Mouse (Mus musculus): Measurements from ENCODE around the gene Ppp1r12b. TPM values are rescaled to one million over a fixed set of nuclear protein-coding genes. Genes with fewer than 3 reads are reported as not detected.
A peak's percentile ranks its signal among the peaks of the same experiment; 100 is the strongest.

The Ppp1r12b gene
- polyA plus RNA-seq, 1 experiment from 2014 or later: 5.4 TPM

DNA sequence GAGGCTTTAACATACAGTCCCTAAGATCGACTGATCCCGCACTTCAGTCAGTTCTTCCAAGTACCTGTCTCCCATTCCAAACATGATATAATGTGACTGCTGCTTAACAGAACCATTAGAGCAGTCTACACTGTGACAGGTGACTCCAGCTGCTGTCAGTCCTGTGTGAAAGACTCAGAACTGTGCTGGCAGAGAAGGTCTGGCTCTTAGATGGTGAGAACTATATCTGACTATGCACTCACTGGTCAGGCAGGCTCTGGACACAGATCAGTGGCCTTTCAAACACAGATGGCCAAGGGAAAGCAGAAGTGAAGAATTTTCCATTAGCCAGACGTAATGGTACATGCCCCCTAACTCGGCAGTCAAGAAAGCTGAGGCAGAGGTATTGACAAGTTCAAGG is 43.9 kb downstream of the Ppp1r12b start:
- no peaks in the 10 kb centered on the region for H3K36me3 ChIP-seq (ENCODE audit: insufficient read depth, low read length)
- no peak for ATAC-seq (ENCODE audit: low FRiP score, low TSS enrichment)
- H3K9ac ChIP-seq (replicated peaks; ENCODE audit: low read length): no peak overlapping the region
- H3K4me2 ChIP-seq (replicated peaks; ENCODE audit: low read depth, low read length): no peak overlapping the region
- 0 out of 2 replicates have a peak, but pooled peaks cover 3% of the 10 kb centered on the region for H3K4me1 ChIP-seq (ENCODE audit: insufficient read depth, low read length)
- H3K9me3 ChIP-seq (ENCODE audit: low read length): no peaks in the 10 kb centered on the region
- H3K4me3 ChIP-seq (ENCODE audit: low read length): no peak overlapping the region
- H3K27ac ChIP-seq (ENCODE audit: low read length): no peak overlapping the region
- WGBS: 83% methylated on average over 4 of the region's 4 CpGs
- no peaks in the 10 kb centered on the region for H3K27me3 ChIP-seq (ENCODE audit: insufficient read depth, low read length)

DNA sequence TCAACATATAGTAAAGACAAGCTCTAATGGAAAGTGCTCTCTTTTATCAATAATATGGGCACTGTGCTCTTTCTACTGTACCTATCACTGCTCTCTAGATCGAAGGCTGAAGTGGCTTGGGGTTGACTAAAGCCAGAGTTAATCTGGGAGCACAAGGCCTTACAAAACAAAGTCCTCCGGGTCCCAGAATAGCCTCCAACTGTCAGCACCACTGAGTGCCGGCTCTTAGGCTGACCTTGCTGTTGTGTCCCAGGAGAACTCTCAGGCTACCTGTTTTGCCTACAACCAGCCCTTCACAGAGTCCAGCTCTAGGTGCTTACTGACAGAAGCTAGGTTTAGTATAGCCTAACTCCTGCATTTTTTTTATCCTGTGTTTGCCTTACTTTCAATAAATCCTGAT is 45.7 kb downstream of the Ppp1r12b start:
- ATAC-seq (ENCODE audit: low FRiP score, low TSS enrichment): no peak

DNA sequence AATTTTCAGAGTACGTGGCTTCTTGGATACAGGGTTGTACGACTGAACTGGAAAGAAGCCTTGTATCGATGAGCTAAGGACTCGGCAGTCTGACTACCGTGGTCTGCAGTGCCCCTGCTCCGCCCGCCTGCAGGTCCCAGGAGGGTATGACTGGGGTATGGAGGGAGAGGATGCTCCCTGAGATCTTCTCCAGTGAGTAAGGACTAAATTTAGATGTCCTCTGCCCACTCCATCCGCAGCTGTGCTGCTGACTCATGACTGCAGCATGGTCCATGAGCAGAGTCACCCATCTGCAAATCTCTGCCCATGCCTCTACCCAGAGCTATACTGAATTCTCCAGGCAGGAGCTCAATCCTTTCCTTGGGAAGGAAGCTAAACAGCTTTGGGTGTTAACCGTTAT is 46.3 kb downstream of the Ppp1r12b start:
- no peak overlapping the region for H3K4me2 ChIP-seq (replicated peaks; ENCODE audit: low read depth, low read length)
- H3K27ac ChIP-seq (ENCODE audit: low read length): no peak overlapping the region
- H3K4me3 ChIP-seq (ENCODE audit: low read length): no peak overlapping the region
- ATAC-seq (ENCODE audit: low FRiP score, low TSS enrichment): no peak
- no peaks in the 10 kb centered on the region for H3K36me3 ChIP-seq (ENCODE audit: insufficient read depth, low read length)
- H3K27me3 ChIP-seq (ENCODE audit: insufficient read depth, low read length): no peaks in the 10 kb centered on the region
- H3K9ac ChIP-seq (replicated peaks; ENCODE audit: low read length): no peak overlapping the region
- 0 out of 2 replicates have a peak, but pooled peaks cover 3% of the 10 kb centered on the region for H3K4me1 ChIP-seq (ENCODE audit: insufficient read depth, low read length)
- whole genome bisulfite sequencing: 70% methylated on average over 9 of the region's 9 CpGs
- no peaks in the 10 kb centered on the region for H3K9me3 ChIP-seq (ENCODE audit: low read length)

More for the DNA sequence above, 45.7 kb downstream of the Ppp1r12b start:
- 0 out of 2 replicates have a peak, but pooled peaks cover 3% of the 10 kb centered on the region for H3K4me1 ChIP-seq (ENCODE audit: insufficient read depth, low read length)
- H3K4me3 ChIP-seq (ENCODE audit: low read length): no peak overlapping the region
- H3K27ac ChIP-seq (ENCODE audit: low read length): no peak overlapping the region
- H3K4me2 ChIP-seq (replicated peaks; ENCODE audit: low read depth, low read length): no peak overlapping the region
- WGBS: 39% methylated on average over 3 of the region's 3 CpGs
- no peaks in the 10 kb centered on the region for H3K9me3 ChIP-seq (ENCODE audit: low read length)
- no peak overlapping the region for H3K9ac ChIP-seq (replicated peaks; ENCODE audit: low read length)
- H3K36me3 ChIP-seq (ENCODE audit: insufficient read depth, low read length): no peaks in the 10 kb centered on the region
- H3K27me3 ChIP-seq (ENCODE audit: insufficient read depth, low read length): no peaks in the 10 kb centered on the region

DNA sequence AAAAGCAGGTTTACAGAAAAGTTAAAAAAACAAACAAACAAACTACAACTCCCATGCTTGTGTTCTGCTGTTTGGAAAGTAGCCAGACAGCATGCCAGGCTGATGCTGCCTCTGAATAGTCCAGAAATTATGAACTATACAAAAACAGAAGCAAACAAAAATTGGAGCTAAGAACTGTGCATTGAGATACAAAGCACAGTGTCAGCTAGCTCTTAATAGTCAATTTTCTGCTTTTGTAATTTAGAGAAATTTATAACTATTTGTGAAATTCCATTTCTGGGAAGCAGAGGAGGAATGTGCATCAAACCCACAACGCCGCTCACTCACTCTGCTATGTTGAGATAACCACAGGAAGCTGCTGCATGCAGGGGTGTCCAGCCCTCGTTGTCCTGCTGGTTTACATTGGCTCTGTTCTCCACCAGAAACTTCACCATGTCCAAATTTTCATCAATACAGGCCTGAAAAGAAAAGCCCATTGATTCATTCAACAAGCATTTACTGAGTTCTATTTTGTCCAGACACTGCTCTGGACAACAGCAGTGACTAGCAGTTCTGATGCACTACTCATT is 53.6 kb downstream of the Ppp1r12b start:
- Histone ChIP-seq H3K4me1 (ENCODE audit: insufficient read depth, low read length) (no peaks in the 10 kb centered on the region), H3K4me2 (replicated peaks; ENCODE audit: low read depth, low read length) (no peak overlapping the region), H3K27ac (ENCODE audit: low read length) (no peak overlapping the region), H3K27me3 (ENCODE audit: insufficient read depth, low read length) (no peaks in the 10 kb centered on the region), H3K4me3 (ENCODE audit: low read length) (no peak overlapping the region), H3K9me3 (ENCODE audit: low read length) (no peaks in the 10 kb centered on the region), H3K9ac (replicated peaks; ENCODE audit: low read length) (no peak overlapping the region), H3K36me3 (ENCODE audit: insufficient read depth, low read length) (no peaks in the 10 kb centered on the region)
- ATAC-seq (ENCODE audit: low FRiP score, low TSS enrichment): no peak
- 62% methylated on average over 3 of the region's 3 CpGs for WGBS

DNA sequence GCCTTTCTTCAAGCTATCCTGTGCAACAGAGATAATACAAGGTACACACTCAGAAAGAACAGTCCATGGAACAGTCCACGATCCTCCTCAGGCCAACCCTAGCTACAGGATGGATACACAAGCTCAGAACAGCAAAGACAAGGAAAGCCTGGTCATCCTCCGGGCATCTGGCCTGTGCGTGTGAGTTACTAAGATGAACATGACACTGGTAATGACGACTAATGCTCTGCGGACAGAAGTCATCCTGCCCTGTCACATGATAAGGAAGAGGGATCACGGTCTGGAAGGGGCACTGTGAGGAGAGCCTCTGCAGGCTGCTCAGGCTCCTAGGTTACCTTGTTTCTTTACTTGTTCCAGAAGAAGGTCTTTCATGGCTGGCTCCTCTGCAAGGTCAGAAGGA is 59.7 kb downstream of the Ppp1r12b start:
- 95% methylated on average over 6 of the region's 6 CpGs for WGBS
- H3K27ac ChIP-seq (ENCODE audit: low read length): no peak overlapping the region
- no peak for ATAC-seq (ENCODE audit: low FRiP score, low TSS enrichment)

DNA sequence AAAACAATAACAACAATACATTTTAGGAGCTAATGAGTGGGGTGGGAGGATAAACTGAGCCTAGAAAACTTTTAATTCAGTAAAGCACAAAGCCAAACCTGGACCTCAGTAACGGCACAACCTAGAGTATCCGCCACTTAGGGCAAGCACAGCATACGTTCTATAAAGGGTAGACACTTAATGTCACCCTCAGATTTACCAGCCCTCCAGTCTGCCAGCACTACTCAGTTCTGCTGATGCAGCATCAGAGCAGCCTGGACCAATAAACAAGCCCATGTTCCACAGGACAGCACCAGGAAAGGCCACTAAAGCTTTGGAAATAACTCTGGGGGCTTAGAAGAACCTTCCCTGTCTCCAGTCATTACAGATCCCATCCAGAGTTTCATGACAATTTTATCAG is 60.9 kb downstream of the Ppp1r12b start:
- Histone ChIP-seq H3K4me2 (replicated peaks; ENCODE audit: low read depth, low read length) (no peak overlapping the region), H3K4me1 (ENCODE audit: insufficient read depth, low read length) (no peaks in the 10 kb centered on the region)

More for the DNA sequence above, 59.7 kb downstream of the Ppp1r12b start:
- H3K4me2 ChIP-seq (replicated peaks; ENCODE audit: low read depth, low read length): no peak overlapping the region
- H3K9ac ChIP-seq (replicated peaks; ENCODE audit: low read length): no peak overlapping the region
- 0 out of 2 replicates have a peak, but pooled peaks cover 14% of the 10 kb centered on the region for H3K36me3 ChIP-seq (ENCODE audit: insufficient read depth, low read length)
- H3K27me3 ChIP-seq (ENCODE audit: insufficient read depth, low read length): no peaks in the 10 kb centered on the region
- no peaks in the 10 kb centered on the region for H3K4me1 ChIP-seq (ENCODE audit: insufficient read depth, low read length)
- H3K9me3 ChIP-seq (ENCODE audit: low read length): no peaks in the 10 kb centered on the region
- no peak overlapping the region for H3K4me3 ChIP-seq (ENCODE audit: low read length)

DNA sequence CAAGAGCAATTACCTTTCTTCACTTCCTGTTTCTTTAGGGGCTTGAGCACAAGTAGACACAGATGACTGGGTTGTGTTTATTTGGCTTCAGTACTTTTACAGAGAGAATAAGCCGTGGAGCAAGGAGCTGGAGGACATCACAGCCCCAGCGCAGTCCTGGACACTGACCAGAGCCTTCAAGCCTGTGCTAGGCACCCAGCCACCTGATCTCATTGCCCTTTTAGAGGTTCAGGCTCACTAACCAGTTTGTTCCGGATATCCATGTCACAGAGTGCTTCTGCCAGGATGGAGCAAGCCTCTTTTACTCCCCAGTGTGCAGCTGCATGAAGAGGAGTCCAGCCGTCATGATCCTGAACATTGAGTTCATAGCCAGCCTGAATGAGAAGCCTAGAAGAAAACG is 63.8 kb downstream of the Ppp1r12b start:
- WGBS: 58% methylated on average over 5 of the region's 5 CpGs
- H3K4me3 ChIP-seq (ENCODE audit: low read length): no peak overlapping the region
- H3K27ac ChIP-seq (ENCODE audit: low read length): no peak overlapping the region
- H3K9ac ChIP-seq (replicated peaks; ENCODE audit: low read length): no peak overlapping the region
- ATAC-seq (ENCODE audit: low FRiP score, low TSS enrichment): 0 out of 2 replicates have a peak, but pooled peaks have one; percentile 51
- no peaks in the 10 kb centered on the region for H3K27me3 ChIP-seq (ENCODE audit: insufficient read depth, low read length)
- H3K4me1 ChIP-seq (ENCODE audit: insufficient read depth, low read length): no peaks in the 10 kb centered on the region
- no peaks in the 10 kb centered on the region for H3K9me3 ChIP-seq (ENCODE audit: low read length)
- H3K4me2 ChIP-seq (replicated peaks; ENCODE audit: low read depth, low read length): no peak overlapping the region
- peaks cover 18% of the 10 kb centered on the region; the same call in 1 of the 2 replicates for H3K36me3 ChIP-seq (ENCODE audit: insufficient read depth, low read length)

More for the DNA sequence above, 60.9 kb downstream of the Ppp1r12b start:
- WGBS: 91% methylated on average over 3 of the region's 3 CpGs
- Histone ChIP-seq H3K36me3 (ENCODE audit: insufficient read depth, low read length) (peaks cover 18% of the 10 kb centered on the region; the same call in 1 of the 2 replicates), H3K4me3 (ENCODE audit: low read length) (no peak overlapping the region), H3K9me3 (ENCODE audit: low read length) (no peaks in the 10 kb centered on the region), H3K27me3 (ENCODE audit: insufficient read depth, low read length) (no peaks in the 10 kb centered on the region), H3K9ac (replicated peaks; ENCODE audit: low read length) (no peak overlapping the region), H3K27ac (ENCODE audit: low read length) (no peak overlapping the region)
- no peak for ATAC-seq (ENCODE audit: low FRiP score, low TSS enrichment)

DNA sequence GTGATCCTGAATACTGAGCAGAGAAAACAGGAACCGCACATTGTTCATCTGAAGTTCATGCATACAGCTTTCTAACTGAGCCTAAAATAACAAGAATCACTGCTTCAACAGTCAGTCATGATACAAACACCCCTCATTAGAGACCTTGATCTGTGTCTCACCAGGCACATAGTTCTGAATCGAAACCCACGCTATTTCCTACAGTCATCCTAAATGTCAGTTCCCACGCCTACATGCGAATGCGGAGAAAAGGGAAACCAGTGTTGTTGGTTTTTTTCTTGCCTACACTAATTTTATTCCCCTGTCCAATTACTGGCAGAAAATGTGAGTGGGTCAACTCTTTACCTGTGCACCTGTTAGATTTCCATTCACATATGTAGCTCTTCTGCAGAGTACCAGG is 66.1 kb downstream of the Ppp1r12b start:
- no peaks in the 10 kb centered on the region for H3K9me3 ChIP-seq (ENCODE audit: low read length)
- no peak overlapping the region for H3K4me2 ChIP-seq (replicated peaks; ENCODE audit: low read depth, low read length)
- H3K9ac ChIP-seq (replicated peaks; ENCODE audit: low read length): no peak overlapping the region
- H3K27ac ChIP-seq (ENCODE audit: low read length): no peak overlapping the region
- no peaks in the 10 kb centered on the region for H3K27me3 ChIP-seq (ENCODE audit: insufficient read depth, low read length)
- ATAC-seq (ENCODE audit: low FRiP score, low TSS enrichment): no peak
- H3K36me3 ChIP-seq (ENCODE audit: insufficient read depth, low read length): peaks cover 7% of the 10 kb centered on the region; the same call in 1 of the 2 replicates
- no peaks in the 10 kb centered on the region for H3K4me1 ChIP-seq (ENCODE audit: insufficient read depth, low read length)
- H3K4me3 ChIP-seq (ENCODE audit: low read length): no peak overlapping the region
- WGBS: 95% methylated on average over 6 of the region's 6 CpGs

DNA sequence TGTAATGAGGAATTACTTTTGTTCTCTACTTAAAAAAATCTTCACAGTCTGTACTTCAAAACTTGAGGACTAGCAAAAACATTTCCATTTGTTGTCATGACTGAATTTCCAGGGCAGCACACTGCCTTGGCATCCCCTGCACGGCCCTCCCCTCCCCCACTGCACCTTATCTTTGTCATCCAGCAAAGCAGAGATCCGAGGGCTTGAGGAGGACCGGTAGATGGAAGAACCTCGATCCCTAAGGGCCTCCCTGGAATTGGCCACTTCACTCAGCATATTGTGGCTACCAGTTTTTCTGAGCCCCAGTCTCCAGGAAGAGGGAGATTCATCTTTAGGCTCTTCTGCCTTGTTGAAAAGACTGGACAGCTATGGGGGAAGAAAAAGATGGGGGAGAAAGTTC is 79.9 kb downstream of the Ppp1r12b start:
- no peaks in the 10 kb centered on the region for H3K4me1 ChIP-seq (ENCODE audit: insufficient read depth, low read length)
- no peak overlapping the region for H3K4me2 ChIP-seq (replicated peaks; ENCODE audit: low read depth, low read length)
- H3K4me3 ChIP-seq (ENCODE audit: low read length): no peak overlapping the region
- no peaks in the 10 kb centered on the region for H3K9me3 ChIP-seq (ENCODE audit: low read length)
- H3K27me3 ChIP-seq (ENCODE audit: insufficient read depth, low read length): no peaks in the 10 kb centered on the region
- no peak overlapping the region for H3K9ac ChIP-seq (replicated peaks; ENCODE audit: low read length)
- 46% methylated on average over 4 of the region's 4 CpGs for WGBS
- H3K27ac ChIP-seq (ENCODE audit: low read length): no peak overlapping the region
- ATAC-seq (ENCODE audit: low FRiP score, low TSS enrichment): no peak
- H3K36me3 ChIP-seq (ENCODE audit: insufficient read depth, low read length): 0 out of 2 replicates have a peak, but pooled peaks cover 5% of the 10 kb centered on the region

DNA sequence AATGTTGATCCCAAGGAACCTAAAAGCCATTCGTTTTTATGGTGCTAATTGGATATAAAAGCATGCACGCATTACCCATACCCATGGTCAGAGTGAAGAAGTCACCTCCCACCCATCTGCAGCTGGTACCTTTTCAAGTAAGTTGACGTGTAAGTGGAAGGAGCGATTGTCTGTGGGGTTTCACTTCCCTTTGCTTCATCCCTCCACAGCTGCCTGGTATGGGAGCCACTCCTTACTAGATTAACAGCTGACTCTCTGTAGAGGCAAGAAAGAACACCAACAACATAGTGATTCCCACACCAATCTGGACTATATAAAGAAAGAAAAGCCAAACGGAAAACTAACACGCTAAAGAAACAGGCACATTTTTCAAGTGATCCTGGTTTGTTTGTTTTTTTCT is 83.1 kb downstream of the Ppp1r12b start:
- Histone ChIP-seq H3K27me3 (ENCODE audit: insufficient read depth, low read length) (no peaks in the 10 kb centered on the region), H3K4me2 (replicated peaks; ENCODE audit: low read depth, low read length) (no peak overlapping the region), H3K9me3 (ENCODE audit: low read length) (no peaks in the 10 kb centered on the region), H3K9ac (replicated peaks; ENCODE audit: low read length) (no peak overlapping the region), H3K4me3 (ENCODE audit: low read length) (no peak overlapping the region), H3K36me3 (ENCODE audit: insufficient read depth, low read length) (peaks cover 9% of the 10 kb centered on the region; the same call in 1 of the 2 replicates), H3K27ac (ENCODE audit: low read length) (no peak overlapping the region), H3K4me1 (ENCODE audit: insufficient read depth, low read length) (no peaks in the 10 kb centered on the region)
- ATAC-seq (ENCODE audit: low FRiP score, low TSS enrichment): no peak
- WGBS: 78% methylated on average over 6 of the region's 6 CpGs
